In the genomic region with DNA sequence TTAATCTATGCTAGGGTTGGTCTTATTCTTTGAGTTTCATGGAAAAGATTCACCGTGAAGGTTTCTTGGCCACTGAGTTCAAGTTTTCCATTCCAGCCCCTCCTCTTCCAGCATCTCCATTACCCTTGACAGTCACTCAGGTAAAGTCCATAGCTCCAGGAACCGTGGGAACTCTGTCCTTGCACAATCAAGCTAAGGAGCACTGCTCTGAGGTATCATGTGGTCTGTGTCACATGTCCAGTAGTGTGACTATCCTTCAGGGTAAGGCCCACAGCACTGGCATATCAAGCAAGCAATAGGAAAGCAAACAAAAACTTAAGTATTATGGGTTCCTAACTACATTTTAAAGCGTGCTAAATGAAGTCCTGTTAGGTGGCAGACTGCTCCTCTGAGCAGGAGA, we compare ENCODE assay signal across 14 mouse cellular contexts.
"Had no signal": no experiment of that assay in that cellular context is flagged by ENCODE, and none has a peak within 500 bp of the region (broad histone marks: within the 10 kb centered on the region; RNA-seq: fewer than 3 reads in every experiment).

No protein-coding gene starts in this region.

- H3K4me1 ChIP-seq: midbrain, embryonic 15.5 days; neural tube, embryonic 12.5 days had no signal

- H3K4me2 ChIP-seq: liver, embryonic 15.5 days; lung, embryonic 14.5 days; midbrain, embryonic 11.5 days; midbrain, embryonic 13.5 days; midbrain, embryonic 15.5 days; neural tube, embryonic 12.5 days; stomach, embryonic 15.5 days had no signal

- H3K4me3 ChIP-seq: liver, embryonic 15.5 days; megakaryocyte, embryonic 14.5 days; midbrain, embryonic 13.5 days; midbrain, embryonic 15.5 days; neural tube, embryonic 12.5 days; stomach, embryonic 15.5 days had no signal

- H3K27ac ChIP-seq: liver, embryonic 15.5 days; midbrain, embryonic 13.5 days; midbrain, embryonic 15.5 days; neural tube, embryonic 12.5 days; stomach, embryonic 15.5 days had no signal

- H3K27me3 ChIP-seq: liver, embryonic 15.5 days; megakaryocyte, embryonic 14.5 days; midbrain, embryonic 13.5 days; midbrain, embryonic 15.5 days; neural tube, embryonic 12.5 days; stomach, embryonic 15.5 days had no signal

- H3K36me3 ChIP-seq: liver, embryonic 15.5 days; midbrain, embryonic 13.5 days; midbrain, embryonic 15.5 days; neural tube, embryonic 12.5 days had no signal

- H3K9me3 ChIP-seq: liver, embryonic 15.5 days; megakaryocyte, embryonic 14.5 days; midbrain, embryonic 13.5 days; midbrain, embryonic 15.5 days; neural tube, embryonic 12.5 days; stomach, embryonic 15.5 days had no signal

- ATAC-seq: midbrain, embryonic 13.5 days; midbrain, embryonic 15.5 days had no signal

- H3K9ac ChIP-seq: liver, embryonic 15.5 days; lung, embryonic 14.5 days; midbrain, embryonic 13.5 days; midbrain, embryonic 15.5 days; neural tube, embryonic 12.5 days; stomach, embryonic 15.5 days had no signal

- DNase-seq: lung, embryonic 14.5 days; lung, postnatal 10 days; lung, postnatal 4 days; right cerebral cortex, postnatal 14 days; thymus, adult 18-20 months; thymus, postnatal 14 days; thymus, postnatal 36 days had no signal
